Mouse (Mus musculus): Measurements from ENCODE around the gene Olfr629.

DNA sequence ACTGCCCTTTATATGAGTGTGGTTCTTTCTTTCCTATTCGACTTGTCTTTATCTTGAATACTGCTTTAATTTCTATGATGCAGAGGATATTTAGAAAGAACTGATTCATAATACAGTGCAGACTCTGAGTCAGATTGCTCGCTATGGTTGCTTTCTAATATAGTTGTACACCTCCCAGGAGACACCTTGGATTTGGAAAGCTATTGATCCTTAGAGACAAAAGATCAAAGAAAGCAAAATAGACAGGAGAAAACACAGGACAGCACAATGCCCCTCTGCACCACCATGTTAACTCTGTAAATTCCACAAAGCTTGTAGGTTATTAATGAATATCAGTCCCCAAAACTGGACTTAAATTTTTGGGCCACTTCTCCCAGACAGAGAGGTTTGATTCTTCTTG, at the start of gene Olfr629:
- TF ChIP-seq ZNF384 (IDR thresholded peaks at IDR 0.05; ENCODE audit: low read depth, low read length) (no peak), ZC3H11A (IDR thresholded peaks at IDR 0.05; ENCODE audit: borderline replicate concordance, low read depth, low read length) (no peak)

Measured in ES-E14 (cell line).